Mouse (Mus musculus): ENCODE measurements around the gene Slco2a1. TPM values are rescaled to one million over a fixed set of nuclear protein-coding genes. Genes with fewer than 3 reads are reported as not detected.

The Slco2a1 gene
- total and polyA plus RNA-seq, 3 experiments: 0.14 TPM; not detected in 2

GRCm38 (mm10) chr9:103038266-103038665 is 49.8 kb downstream of the Slco2a1 start:
- no peak overlapping the region for H3K9ac ChIP-seq (ENCODE audit: insufficient read depth, low read depth)
- H3K36me3 ChIP-seq (replicated peaks in 1 of 2; ENCODE audit: control insufficient read depth in 1 of 2, insufficient read depth in 1 of 2, low read length in 1 of 2): no peaks in the 10 kb centered on the region

GRCm38 (mm10) chr9:103038705-103039104 is 50.2 kb downstream of the Slco2a1 start:
- Histone ChIP-seq H3K4me2 (ENCODE audit: insufficient read depth, low read depth, poor library complexity, severe bottlenecking) (no peak overlapping the region), H3K27ac (ENCODE audit: insufficient read depth, low read depth) (no peak overlapping the region), H3K4me3 (replicated peaks in 1 of 3; ENCODE audit: low read depth in 2 of 3, low read length in 2 of 3, poor library complexity in 1 of 3) (no peak overlapping the region), H3K79me2 (replicated peaks; ENCODE audit: control insufficient read depth, extremely low read depth, insufficient read depth, poor library complexity, severe bottlenecking) (no peaks in the 10 kb centered on the region), H3K9me3 (replicated peaks; ENCODE audit: low read length) (peaks cover 4% of the 10 kb centered on the region), H3K4me1 (ENCODE audit: control insufficient read depth in 1 of 2, insufficient read depth in 2 of 2) (peaks cover 2 to 30% of the 10 kb centered on the region in 2 experiments; a peak in 3 of 4 replicates), H3K27me3 (replicated peaks) (peaks cover 46% of the 10 kb centered on the region), H3K36me3 (replicated peaks in 1 of 2; ENCODE audit: control insufficient read depth in 1 of 2, insufficient read depth in 1 of 2, low read length in 1 of 2) (no peaks in the 10 kb centered on the region), H3K9ac (ENCODE audit: insufficient read depth, low read depth) (no peak overlapping the region)
- no peak for DNase-seq (ENCODE audit: extremely low read depth)
- in situ Hi-C loops (cut with MboI; ENCODE audit: low pct_ligation_motif_present, low pct_unique_long_range_greater_than_20kb, low sequenced_read_pairs) (no loop called here), dilution Hi-C loops (cut with MboI; ENCODE audit: extremely low pct_ligation_motif_present, extremely low pct_unique_long_range_greater_than_20kb, low sequenced_read_pairs) (no loop called here)
- no peak for TF ChIP-seq MAFK (IDR thresholded peaks at IDR 0.05; ENCODE audit: insufficient replicate concordance, low read length)
- no peak for TF ChIP-seq RAD21 (IDR thresholded peaks at IDR 0.05; ENCODE audit: low read depth, low read length)
- TF ChIP-seq POLR2A (IDR thresholded peaks at IDR 0.05; ENCODE audit: low read depth, low read length): no peak
- TF ChIP-seq BHLHE40 (IDR thresholded peaks at IDR 0.05; ENCODE audit: low read depth, low read length): no peak
- TF ChIP-seq TBP (conservative IDR thresholded peaks at IDR 0.05; ENCODE audit: low read depth, low read length): no peak
- no peak for TF ChIP-seq E2F4 (IDR thresholded peaks at IDR 0.05; ENCODE audit: insufficient replicate concordance, low read depth, low read length)
- no peak for TF ChIP-seq JUND (conservative IDR thresholded peaks at IDR 0.05; ENCODE audit: low read depth, low read length)
- TF ChIP-seq ZMIZ1 (IDR thresholded peaks at IDR 0.05; ENCODE audit: low read depth, low read length): no peak
- no peak for TF ChIP-seq JUN (IDR thresholded peaks at IDR 0.05; ENCODE audit: insufficient read depth, low read depth, low read length)
- TF ChIP-seq ELF1 (IDR thresholded peaks at IDR 0.05; ENCODE audit: low read depth, low read length): no peak
- no peak for TF ChIP-seq ZC3H11A (IDR thresholded peaks at IDR 0.05; ENCODE audit: low read depth, low read length)
- TF ChIP-seq NELFE (IDR thresholded peaks at IDR 0.05; ENCODE audit: low read depth, low read length): no peak
- no peak for TF ChIP-seq MXI1 (IDR thresholded peaks at IDR 0.05; ENCODE audit: low read depth, low read length)
- no peak for TF ChIP-seq MAX (IDR thresholded peaks at IDR 0.05; ENCODE audit: low read length)
- no peak for TF ChIP-seq UBTF (IDR thresholded peaks at IDR 0.05; ENCODE audit: low read depth, low read length)
- TF ChIP-seq HCFC1 (IDR thresholded peaks at IDR 0.05; ENCODE audit: low read depth, low read length): no peak
- TF ChIP-seq SIN3A (IDR thresholded peaks at IDR 0.05; ENCODE audit: low read length): no peak
- TF ChIP-seq POLR2AphosphoS2 (IDR thresholded peaks at IDR 0.05; ENCODE audit: low read depth, low read length): no peak
- no peak for TF ChIP-seq CHD1 (IDR thresholded peaks at IDR 0.05; ENCODE audit: low read depth, low read length)

More at GRCm38 (mm10) chr9:103038266-103038665, 49.8 kb downstream of the Slco2a1 start:
- H3K4me3 ChIP-seq (replicated peaks in 1 of 3; ENCODE audit: low read depth in 2 of 3, low read length in 2 of 3, poor library complexity in 1 of 3): no peak overlapping the region
- in situ Hi-C loops (cut with MboI; ENCODE audit: low pct_ligation_motif_present, low pct_unique_long_range_greater_than_20kb, low sequenced_read_pairs): no loop called here
- H3K9me3 ChIP-seq (replicated peaks; ENCODE audit: low read length): peaks cover 4% of the 10 kb centered on the region
- dilution Hi-C loops (cut with MboI; ENCODE audit: extremely low pct_ligation_motif_present, extremely low pct_unique_long_range_greater_than_20kb, low sequenced_read_pairs): no loop called here
- peaks cover 2 to 34% of the 10 kb centered on the region in 2 experiments; a peak in 3 of 4 replicates for H3K4me1 ChIP-seq (ENCODE audit: control insufficient read depth in 1 of 2, insufficient read depth in 2 of 2)
- TF ChIP-seq POLR2AphosphoS2 (IDR thresholded peaks at IDR 0.05; ENCODE audit: low read depth, low read length): no peak
- TF ChIP-seq ZC3H11A (IDR thresholded peaks at IDR 0.05; ENCODE audit: low read depth, low read length): no peak
- no peak for TF ChIP-seq RCOR1 (conservative IDR thresholded peaks at IDR 0.05; ENCODE audit: low read depth, low read length)
- TF ChIP-seq UBTF (IDR thresholded peaks at IDR 0.05; ENCODE audit: low read depth, low read length): no peak
- no peak for TF ChIP-seq ELF1 (IDR thresholded peaks at IDR 0.05; ENCODE audit: low read depth, low read length)
- TF ChIP-seq ZKSCAN1 (IDR thresholded peaks at IDR 0.05; ENCODE audit: borderline replicate concordance, low read depth, low read length): no peak
- TF ChIP-seq NRF1 (IDR thresholded peaks at IDR 0.05; ENCODE audit: low read depth, low read length): no peak
- no peak for TF ChIP-seq CHD1 (IDR thresholded peaks at IDR 0.05; ENCODE audit: low read depth, low read length)
- no peak for TF ChIP-seq PAX5 (IDR thresholded peaks at IDR 0.05; ENCODE audit: low read length)
- DNase-seq (ENCODE audit: extremely low read depth): no peak
- H3K27me3 ChIP-seq (replicated peaks): peaks cover 42% of the 10 kb centered on the region
- H3K4me2 ChIP-seq (ENCODE audit: insufficient read depth, low read depth, poor library complexity, severe bottlenecking): no peak overlapping the region
- no peak overlapping the region for H3K27ac ChIP-seq (ENCODE audit: insufficient read depth, low read depth)
- H3K79me2 ChIP-seq (replicated peaks; ENCODE audit: control insufficient read depth, extremely low read depth, insufficient read depth, poor library complexity, severe bottlenecking): no peaks in the 10 kb centered on the region

Data from CH12.LX (cell line).